Mouse (Mus musculus) limb, embryonic 15.5 days (tissue): Measurements from ENCODE around the gene Trmo. TPM values are rescaled to one million over a fixed set of nuclear protein-coding genes. Genes with fewer than 3 reads are reported as not detected.

Experiments
- ATAC-seq: fragments of 200-750 bp; cut with Nextera tagmentation; 2 replicates; pipeline ENCODE4 v1.8.0; 2017; ENCODE audit warnings: low read depth, moderate TSS enrichment; ENCODE audit not compliant: insufficient number of reproducible peaks, low FRiP score, low TSS enrichment
- H3K27ac ChIP-seq: fragments of 300-500 bp; sonication (generic); 2 replicates; pipeline ENCODE4 v1.5.1; 2015; ENCODE audit warnings: moderate library complexity, mild to moderate bottlenecking, inconsistent platforms
- H3K27me3 ChIP-seq: fragments of 300-500 bp; sonication (generic); 2 replicates; pipeline ENCODE4 v1.6.1; 2015; ENCODE audit warnings: inconsistent platforms
- H3K36me3 ChIP-seq: fragments of 300-500 bp; sonication (generic); 2 replicates; pipeline ENCODE4 v1.6.1; 2015; ENCODE audit warnings: inconsistent platforms
- H3K4me1 ChIP-seq: fragments of 300-500 bp; sonication (generic); 2 replicates; pipeline ENCODE4 v1.6.1; 2015; ENCODE audit warnings: inconsistent platforms
- H3K4me2 ChIP-seq: fragments of 300-500 bp; sonication (generic); 2 replicates; pipeline ENCODE4 v1.6.1; 2015; ENCODE audit warnings: mild to moderate bottlenecking, inconsistent platforms
- H3K4me3 ChIP-seq: fragments of 300-500 bp; sonication (generic); 2 replicates; pipeline ENCODE4 v1.5.1; 2015; ENCODE audit warnings: mild to moderate bottlenecking, inconsistent platforms
- H3K9ac ChIP-seq: fragments of 300-500 bp; sonication (generic); 2 replicates; pipeline ENCODE4 v1.6.1; 2015; ENCODE audit warnings: inconsistent platforms
- H3K9me3 ChIP-seq: fragments of 300-500 bp; sonication (generic); 2 replicates; pipeline ENCODE4 v1.6.1; 2016; ENCODE audit warnings: inconsistent platforms
- WGBS: fragments of 180-500 bp; shearing (Covaris S2); methylation state at CpG from one replicate; pipeline ENCODE4 v1.1.7; 2015; 5-methylcytosine and 5-hydroxymethylcytosine counted together
- polyA plus RNA-seq: library from polyadenylated mRNA; unstranded; fragments of >200 nt; fragmentation: Nextera tagmentation; extraction: Ambion mirVana; gene quantifications from 2 replicates; pipeline ENCODE4 v1.2.1, GENCODE M21; 2015

Gene Trmo
- polyA plus RNA-seq, 1 experiment from 2014 or later = 10.2 TPM

DNA sequence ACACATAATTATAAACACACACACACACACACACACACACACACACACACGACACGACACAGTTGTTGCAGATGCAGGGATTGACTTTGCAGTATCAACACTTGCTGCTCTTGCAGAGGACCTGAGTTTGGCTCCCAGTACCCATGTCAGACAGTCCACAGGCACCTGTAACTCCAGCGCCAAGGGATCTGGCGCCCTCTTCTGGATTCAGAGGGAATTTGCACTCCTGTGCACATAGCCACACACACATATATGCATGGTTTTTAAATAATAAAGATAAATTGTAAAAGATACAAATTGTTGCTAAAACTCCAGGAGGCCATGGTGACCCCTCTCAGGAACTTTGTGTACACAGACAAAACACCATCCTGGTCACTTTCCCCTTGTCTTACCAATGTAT, 20.2 kb downstream of the Trmo start:
- ATAC-seq = no peak
- Histone ChIP-seq H3K4me1 (peaks cover 5% of the 10 kb centered on the region; the same call in 1 of the 2 replicates), H3K4me3 (no peak overlapping the region), H3K9me3 (no peaks in the 10 kb centered on the region), H3K36me3 (no peaks in the 10 kb centered on the region), H3K4me2 (no peak overlapping the region), H3K27me3 (peaks cover 28% of the 10 kb centered on the region; the same call in 1 of the 2 replicates), H3K9ac (no peak overlapping the region), H3K27ac (no peak overlapping the region)
- WGBS = 64% methylated on average over 4 of the region's 4 CpGs

DNA sequence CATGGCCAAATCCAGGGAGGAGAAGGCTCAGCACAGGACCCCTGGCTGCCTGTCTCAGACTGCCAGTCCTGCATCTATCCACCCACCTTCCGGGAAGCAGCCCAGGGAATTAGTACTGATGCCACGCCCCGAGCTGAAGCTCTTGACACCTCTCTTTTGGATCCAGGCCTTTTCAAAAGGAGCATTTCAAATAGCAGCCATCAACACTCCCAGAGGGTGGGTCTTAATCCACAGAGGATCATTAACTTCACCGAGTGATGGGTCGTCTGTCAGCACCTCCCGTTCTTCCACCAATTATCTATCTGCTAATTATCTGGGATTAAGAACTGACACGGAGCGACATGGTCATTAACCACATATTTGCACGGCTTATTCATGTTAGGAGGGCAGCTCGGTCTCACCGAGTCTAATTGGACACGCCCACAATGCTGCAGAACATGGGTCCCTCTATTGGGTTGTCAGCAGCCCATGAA, 21.7 kb downstream of the Trmo start:
- Histone ChIP-seq H3K4me2 (no peak overlapping the region), H3K4me1 (peaks cover 5% of the 10 kb centered on the region; the same call in 1 of the 2 replicates), H3K9me3 (no peaks in the 10 kb centered on the region), H3K27ac (no peak overlapping the region), H3K27me3 (peaks cover 28% of the 10 kb centered on the region; the same call in 1 of the 2 replicates), H3K36me3 (no peaks in the 10 kb centered on the region), H3K9ac (no peak overlapping the region), H3K4me3 (no peak overlapping the region)
- 8% methylated on average over 12 of the region's 12 CpGs for WGBS
- no peak for ATAC-seq

DNA sequence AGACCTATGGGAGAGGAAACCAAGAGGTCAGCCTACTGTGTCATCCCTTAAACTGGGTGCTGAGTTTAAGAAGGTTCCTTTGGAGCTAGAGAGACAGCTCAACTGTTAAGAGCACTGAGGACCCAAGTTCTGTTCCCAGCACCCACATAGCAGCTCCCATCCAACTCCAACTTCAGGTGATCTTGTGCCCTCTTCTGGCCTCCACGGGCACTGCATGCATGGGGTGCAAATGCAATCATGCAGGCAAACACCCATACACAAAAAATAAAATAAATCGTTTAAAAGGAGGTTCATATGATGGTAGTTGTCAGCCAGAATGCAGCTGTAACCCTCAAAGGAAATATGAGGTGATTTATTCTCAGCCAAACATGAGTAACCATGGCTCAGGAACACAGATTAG, 24.9 kb downstream of the Trmo start:
- no peaks in the 10 kb centered on the region for H3K9me3 ChIP-seq
- 80% methylated on average over 2 of the region's 2 CpGs for WGBS
- peaks cover 22% of the 10 kb centered on the region; the same call in 1 of the 2 replicates for H3K27me3 ChIP-seq
- ATAC-seq = no peak
- no peaks in the 10 kb centered on the region for H3K36me3 ChIP-seq
- H3K4me1 ChIP-seq = no peaks in the 10 kb centered on the region
- no peak overlapping the region for H3K4me3 ChIP-seq
- no peak overlapping the region for H3K4me2 ChIP-seq
- H3K27ac ChIP-seq = no peak overlapping the region
- no peak overlapping the region for H3K9ac ChIP-seq

DNA sequence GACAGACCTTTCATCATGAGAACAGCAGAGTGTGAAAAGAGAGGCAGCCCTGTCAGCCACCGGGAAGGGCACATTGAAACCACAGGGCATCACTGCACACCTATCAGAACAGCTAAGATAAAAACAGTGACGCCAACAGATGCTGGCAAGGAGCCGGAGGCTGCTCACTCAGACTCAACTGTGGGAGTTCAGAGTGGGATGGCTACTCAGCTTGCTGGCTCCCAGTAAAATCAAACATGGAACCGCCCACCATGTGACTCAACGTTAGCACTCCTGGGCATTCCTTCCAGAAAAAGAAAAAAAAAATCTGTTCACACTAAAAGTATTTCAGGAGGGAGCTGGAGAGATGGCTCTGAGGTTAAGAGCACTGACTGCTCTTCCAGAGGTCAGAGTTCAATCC, 28.0 kb downstream of the Trmo start:
- ATAC-seq = no peak

DNA sequence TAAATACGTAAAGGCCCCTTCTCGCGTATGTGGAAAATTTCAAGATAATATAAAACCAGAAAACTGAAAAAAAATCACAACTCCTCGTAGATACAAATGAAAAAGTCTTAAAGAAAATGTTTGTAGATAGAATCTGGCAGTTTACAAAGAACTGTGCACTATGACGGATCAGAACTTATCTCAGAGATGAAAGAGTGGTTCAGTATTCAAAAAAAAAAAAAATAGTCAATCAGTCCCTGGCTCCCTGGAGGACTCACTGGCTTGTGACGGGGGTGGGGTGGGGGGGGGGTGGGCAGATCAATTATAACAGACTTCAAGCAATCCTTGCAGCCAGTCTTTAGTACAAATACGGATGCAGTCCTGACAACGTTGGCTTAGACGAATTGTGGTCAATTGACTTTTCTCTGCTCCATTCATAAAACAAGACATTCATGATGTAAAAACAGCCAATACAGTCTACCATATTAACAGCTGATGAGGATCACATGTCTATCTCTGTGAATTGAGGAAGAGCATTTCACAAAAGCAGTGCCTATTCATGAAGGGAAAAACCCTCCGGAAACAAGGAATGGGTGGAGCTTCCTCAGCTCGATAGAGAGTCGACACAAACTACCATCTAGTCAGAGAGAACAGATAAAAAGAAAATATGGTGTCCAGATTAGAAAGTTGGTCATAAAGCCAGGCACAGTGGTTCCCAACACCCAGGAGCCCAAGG, 29.5 kb downstream of the Trmo start:
- peaks cover 9% of the 10 kb centered on the region for H3K27me3 ChIP-seq
- H3K4me3 ChIP-seq = no peak overlapping the region
- WGBS = 79% methylated on average over 12 of the region's 12 CpGs
- H3K4me2 ChIP-seq = no peak overlapping the region
- no peaks in the 10 kb centered on the region for H3K9me3 ChIP-seq
- H3K4me1 ChIP-seq = no peaks in the 10 kb centered on the region
- H3K27ac ChIP-seq = no peak overlapping the region
- no peak for ATAC-seq
- no peak overlapping the region for H3K9ac ChIP-seq
- no peaks in the 10 kb centered on the region for H3K36me3 ChIP-seq

More for the DNA sequence above, 28.0 kb downstream of the Trmo start:
- H3K4me2 ChIP-seq = no peak overlapping the region
- no peak overlapping the region for H3K9ac ChIP-seq
- no peak overlapping the region for H3K4me3 ChIP-seq
- H3K27me3 ChIP-seq = peaks cover 11% of the 10 kb centered on the region
- H3K27ac ChIP-seq = no peak overlapping the region
- no peaks in the 10 kb centered on the region for H3K4me1 ChIP-seq
- 57% methylated on average over 5 of the region's 5 CpGs for WGBS
- H3K36me3 ChIP-seq = no peaks in the 10 kb centered on the region
- H3K9me3 ChIP-seq = no peaks in the 10 kb centered on the region

DNA sequence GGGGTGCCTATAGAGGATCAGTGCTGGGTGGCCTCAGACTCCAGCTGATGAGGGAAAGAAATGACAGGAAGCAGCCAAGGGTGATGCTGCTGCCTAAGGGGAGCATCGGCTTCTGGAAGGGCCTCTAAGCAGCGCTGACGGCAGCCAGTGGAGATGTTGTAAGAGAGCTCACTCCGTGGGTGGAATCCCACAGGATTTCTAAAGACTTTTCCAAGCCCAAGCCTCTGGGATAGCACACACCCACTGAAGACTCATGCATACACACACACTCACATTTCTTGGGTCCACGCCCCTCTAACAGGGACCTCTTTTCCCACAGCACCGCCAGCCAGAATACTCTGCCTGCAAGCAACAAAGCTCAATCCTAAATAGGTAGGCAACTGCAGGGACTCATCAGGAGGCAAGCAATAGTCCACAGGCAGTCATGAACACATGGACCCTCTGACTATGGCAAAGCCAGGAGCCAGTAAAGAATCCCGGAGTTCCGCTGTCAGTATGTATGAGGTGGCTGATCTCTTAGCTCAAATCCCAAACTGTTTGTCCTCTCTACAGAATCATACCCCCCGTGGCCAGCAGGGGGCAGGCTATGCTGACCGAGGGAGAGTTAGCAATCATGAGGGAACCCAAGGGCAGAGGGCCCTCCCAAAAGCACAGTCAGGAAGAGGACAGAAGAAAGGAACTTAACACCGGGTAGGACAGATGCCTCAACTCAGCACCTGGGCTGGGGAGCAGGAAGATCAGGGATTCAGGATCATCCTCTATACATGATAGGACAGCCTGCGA, 32.7 kb downstream of the Trmo start:
- Histone ChIP-seq H3K27me3 (peaks cover 32% of the 10 kb centered on the region), H3K9ac (no peak overlapping the region), H3K36me3 (no peaks in the 10 kb centered on the region), H3K9me3 (no peaks in the 10 kb centered on the region), H3K4me2 (no peak overlapping the region), H3K4me1 (peaks cover 5% of the 10 kb centered on the region; the same call in 1 of the 2 replicates), H3K4me3 (no peak overlapping the region), H3K27ac (no peak overlapping the region)
- ATAC-seq = no peak
- WGBS = 51% methylated on average over 12 of the region's 12 CpGs

DNA sequence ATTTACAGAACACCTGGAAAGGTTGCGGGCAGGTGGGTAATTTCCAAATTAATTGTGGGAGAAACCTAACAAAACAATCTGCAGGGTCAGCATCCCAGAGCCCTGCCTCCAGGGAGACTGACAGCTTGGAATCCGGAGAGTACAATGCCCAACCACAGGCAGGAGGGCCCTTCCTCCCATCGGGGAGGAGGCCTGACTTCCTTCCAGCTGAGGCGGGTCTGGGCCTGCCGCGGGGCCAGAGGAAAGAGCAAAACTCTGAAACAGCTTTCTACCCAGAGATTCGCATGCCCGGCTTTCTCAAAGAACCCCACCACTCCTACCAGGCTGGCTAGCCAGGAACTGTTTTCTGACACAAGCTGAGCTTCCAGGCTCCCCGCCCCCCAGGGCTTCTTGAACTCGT, 36.2 kb downstream of the Trmo start:
- H3K4me2 ChIP-seq = no peak overlapping the region
- no peak for ATAC-seq
- no peak overlapping the region for H3K9ac ChIP-seq
- H3K4me1 ChIP-seq = peaks cover 5% of the 10 kb centered on the region; the same call in 1 of the 2 replicates
- no peaks in the 10 kb centered on the region for H3K36me3 ChIP-seq
- no peaks in the 10 kb centered on the region for H3K9me3 ChIP-seq
- H3K4me3 ChIP-seq = no peak overlapping the region
- H3K27ac ChIP-seq = no peak overlapping the region
- 9% methylated on average over 9 of the region's 10 CpGs for WGBS
- peaks cover 67% of the 10 kb centered on the region for H3K27me3 ChIP-seq

DNA sequence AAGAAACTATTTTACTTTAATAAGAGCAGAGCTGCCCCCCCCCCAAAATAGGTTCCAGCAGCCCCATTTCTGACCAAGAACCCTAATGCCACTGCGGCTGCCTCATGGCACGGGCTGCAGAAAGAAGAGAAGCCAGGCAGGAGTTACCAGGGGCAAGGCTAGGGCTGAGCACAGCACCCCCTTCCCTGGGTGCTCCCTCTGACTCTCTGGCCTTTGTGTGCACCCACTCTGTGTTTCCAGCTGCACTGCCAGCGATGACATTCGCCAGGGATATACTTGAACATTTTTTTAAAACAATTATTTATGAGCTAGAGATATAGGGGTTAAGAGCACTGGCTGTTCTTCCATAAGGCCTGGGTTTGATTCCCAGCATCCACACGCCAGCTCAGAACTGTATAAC, 39.7 kb downstream of the Trmo start:
- Histone ChIP-seq H3K27ac (no peak overlapping the region), H3K9me3 (no peaks in the 10 kb centered on the region), H3K36me3 (no peaks in the 10 kb centered on the region), H3K4me1 (peaks cover 16% of the 10 kb centered on the region), H3K27me3 (peaks cover 86% of the 10 kb centered on the region), H3K9ac (no peak overlapping the region), H3K4me2 (no peak overlapping the region), H3K4me3 (no peak overlapping the region)
- ATAC-seq = no peak
- 50% methylated on average over 5 of the region's 5 CpGs for WGBS

DNA sequence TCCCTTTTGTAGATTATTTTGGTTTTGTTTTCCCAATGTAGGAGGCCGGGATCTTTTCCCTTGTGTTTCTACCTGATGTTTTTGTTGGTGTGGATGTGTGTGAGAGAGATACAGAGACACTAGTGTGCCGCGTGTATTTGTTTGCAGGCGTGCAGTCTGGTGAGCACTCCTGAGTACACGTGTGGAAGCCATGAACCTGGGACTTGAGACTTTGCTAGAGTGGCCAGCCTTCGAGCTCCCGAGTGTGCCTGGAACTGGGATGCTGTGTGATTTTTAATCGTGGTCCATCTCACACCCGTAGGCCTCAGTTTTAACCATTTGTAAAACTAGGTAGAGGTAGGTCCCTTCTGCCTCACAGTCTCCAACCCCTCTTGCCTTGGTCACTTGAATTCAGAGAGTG, 40.3 kb downstream of the Trmo start:
- Histone ChIP-seq H3K4me1 (peaks cover 22% of the 10 kb centered on the region), H3K27me3 (peaks cover 93% of the 10 kb centered on the region), H3K9me3 (no peaks in the 10 kb centered on the region), H3K36me3 (no peaks in the 10 kb centered on the region), H3K9ac (no peak overlapping the region), H3K27ac (no peak overlapping the region), H3K4me3 (no peak overlapping the region), H3K4me2 (no peak overlapping the region)
- ATAC-seq = no peak
- 24% methylated on average over 9 of the region's 9 CpGs for WGBS

DNA sequence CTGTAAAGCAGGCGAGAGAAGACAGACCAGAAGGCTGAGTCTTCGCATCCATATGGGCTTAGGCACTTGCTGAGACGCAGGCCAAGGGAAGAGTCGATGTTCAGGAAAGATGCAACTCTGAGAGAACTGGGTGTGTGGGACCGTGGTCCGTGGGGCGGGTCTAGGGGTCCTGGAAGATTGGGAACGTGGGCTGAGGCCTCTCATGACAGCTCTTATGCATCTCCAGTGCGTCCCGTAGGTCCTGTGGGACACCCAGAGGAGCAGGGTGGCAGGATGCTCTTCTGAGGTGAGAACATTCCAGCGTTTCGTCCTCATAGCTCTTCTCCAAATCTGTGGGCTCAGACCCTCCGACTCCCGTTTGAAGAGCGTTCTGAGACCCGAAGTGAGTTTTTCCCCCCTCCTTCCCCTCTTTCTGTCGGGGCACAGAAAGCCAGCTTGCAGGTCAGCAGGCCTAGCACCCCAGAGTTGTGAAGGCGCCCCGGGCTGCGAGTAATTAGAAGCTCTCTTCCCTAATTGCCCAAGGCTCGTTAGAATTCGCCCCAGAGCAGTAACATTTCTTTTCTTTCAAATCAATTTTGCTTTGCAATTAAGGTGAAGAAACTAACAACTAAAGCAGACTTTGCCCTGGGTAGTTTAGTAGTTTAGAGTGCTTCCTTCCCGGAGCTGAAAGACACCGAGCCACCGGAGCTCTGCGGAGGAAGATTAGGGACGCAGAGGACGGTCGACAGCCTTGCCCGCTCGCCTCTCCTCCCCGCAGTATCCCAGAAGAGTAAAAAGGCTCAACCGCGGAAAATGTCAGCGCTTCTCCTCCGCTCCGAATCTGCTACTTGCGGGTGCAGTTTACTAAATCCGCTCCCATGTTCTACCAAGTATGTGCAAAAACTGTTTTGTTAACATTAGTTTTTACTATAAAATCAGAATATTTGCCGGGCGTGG, 41.4 kb downstream of the Trmo start:
- no peak overlapping the region for H3K4me2 ChIP-seq
- no peaks in the 10 kb centered on the region for H3K36me3 ChIP-seq

DNA sequence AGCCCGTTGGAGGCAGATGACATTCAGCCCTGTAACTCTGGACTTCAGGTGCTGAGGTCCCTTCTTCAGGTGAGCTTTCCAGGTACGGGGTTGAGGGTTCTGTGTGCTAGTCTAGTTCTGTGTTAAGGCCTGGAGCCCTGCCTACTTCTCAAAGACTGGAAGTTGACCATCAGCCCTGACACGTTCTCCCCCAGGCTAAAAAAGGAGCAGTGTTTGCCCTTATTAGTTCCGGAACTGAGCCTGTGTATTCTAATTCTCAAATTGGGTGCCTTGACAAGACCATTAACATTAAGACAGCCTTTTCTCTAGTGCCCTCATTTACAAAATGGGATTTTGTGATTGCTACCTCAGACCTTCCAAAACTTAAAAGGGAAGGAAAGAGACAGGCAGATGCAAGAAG, 42.1 kb downstream of the Trmo start:
- Histone ChIP-seq H3K4me2 (no peak overlapping the region), H3K9me3 (no peaks in the 10 kb centered on the region), H3K9ac (no peak overlapping the region), H3K4me3 (no peak overlapping the region), H3K36me3 (no peaks in the 10 kb centered on the region), H3K27ac (no peak overlapping the region), H3K4me1 (peaks cover 34% of the 10 kb centered on the region), H3K27me3 (peaks cover 94% of the 10 kb centered on the region)
- ATAC-seq = no peak
- WGBS = 7% methylated on average over 4 of the region's 4 CpGs

More for the DNA sequence above, 41.4 kb downstream of the Trmo start:
- WGBS = 2% methylated on average over 41 of the region's 41 CpGs
- no peaks in the 10 kb centered on the region for H3K9me3 ChIP-seq
- H3K9ac ChIP-seq = no peak overlapping the region
- no peak for ATAC-seq
- no peak overlapping the region for H3K4me3 ChIP-seq
- peaks cover 93% of the 10 kb centered on the region for H3K27me3 ChIP-seq
- H3K4me1 ChIP-seq = peaks cover 27% of the 10 kb centered on the region
- H3K27ac ChIP-seq = no peak overlapping the region
